Mouse (Mus musculus) neural tube, embryonic 15.5 days (tissue): ENCODE data around the gene Pex11a. TPM values are rescaled to one million over a fixed set of nuclear protein-coding genes. Genes with fewer than 3 reads are reported as not detected.

Experiments used
- ATAC-seq: fragments of 200-750 bp; cut with Nextera tagmentation; 2 replicates; pipeline ENCODE4 v1.8.0; 2017; ENCODE audit warnings: mild to moderate bottlenecking, moderate TSS enrichment, moderate library complexity; ENCODE audit not compliant: low FRiP score
- H3K27ac ChIP-seq: fragments of 300-500 bp; sonication (generic); replicated peaks from 2 replicates; pipeline ENCODE4 v1.5.1; 2015; ENCODE audit warnings: mild to moderate bottlenecking, inconsistent platforms
- H3K27me3 ChIP-seq: fragments of 300-500 bp; sonication (generic); replicated peaks from 2 replicates; pipeline ENCODE4 v1.6.1; 2015; ENCODE audit warnings: inconsistent platforms
- H3K36me3 ChIP-seq: fragments of 300-500 bp; sonication (generic); 2 replicates; pipeline ENCODE4 v1.6.1; 2015; ENCODE audit warnings: inconsistent platforms
- H3K4me1 ChIP-seq: fragments of 300-500 bp; sonication (generic); 2 replicates; pipeline ENCODE4 v1.6.1; 2015; ENCODE audit warnings: inconsistent platforms
- H3K4me2 ChIP-seq: fragments of 300-500 bp; sonication (generic); 2 replicates; pipeline ENCODE4 v1.6.1; 2015; ENCODE audit warnings: inconsistent platforms, mild to moderate bottlenecking, moderate library complexity
- H3K4me3 ChIP-seq: fragments of 300-500 bp; sonication (generic); replicated peaks from 2 replicates; pipeline ENCODE4 v1.5.1; 2015; ENCODE audit warnings: mild to moderate bottlenecking, inconsistent platforms
- H3K9ac ChIP-seq: fragments of 300-500 bp; sonication (generic); replicated peaks from 2 replicates; pipeline ENCODE4 v1.6.1; 2015; ENCODE audit warnings: mild to moderate bottlenecking, inconsistent platforms
- H3K9me3 ChIP-seq: fragments of 300-500 bp; sonication (generic); replicated peaks from 2 replicates; pipeline ENCODE4 v1.6.1; 2016; ENCODE audit warnings: inconsistent platforms
- WGBS: fragments of 180-500 bp; shearing (Covaris S2); methylation state at CpG from one replicate; pipeline ENCODE4 v1.1.7; 2015; ENCODE audit warnings: mixed read lengths; 5-methylcytosine and 5-hydroxymethylcytosine counted together
- polyA plus RNA-seq: library from polyadenylated mRNA; unstranded; fragments of >200 nt; fragmentation: Nextera tagmentation; extraction: Ambion mirVana; gene quantifications from 2 replicates; pipeline ENCODE4 v1.2.1, GENCODE M21; 2015

Pex11a gene
- polyA plus RNA-seq, 1 experiment from 2014 or later = 12.7 TPM

- Histone ChIP-seq H3K9ac (no peak overlapping the region), H3K9me3 (no peaks in the 10 kb centered on the region), H3K4me3 (no peak overlapping the region), H3K36me3 (no peaks in the 10 kb centered on the region), H3K4me2 (no peak overlapping the region), H3K4me1 (no peaks in the 10 kb centered on the region), H3K27me3 (no peaks in the 10 kb centered on the region), H3K27ac (no peak overlapping the region)
- ATAC-seq = no peak
- 85% methylated on average over 5 of the region's 5 CpGs for WGBS
Observed at GRCm38 (mm10) chr7:79761124-79761876, 18.4 kb upstream of the Pex11a start.

- no peak overlapping the region for H3K27ac ChIP-seq
- H3K4me2 ChIP-seq = no peak overlapping the region
- no peak overlapping the region for H3K4me3 ChIP-seq
- H3K9ac ChIP-seq = no peak overlapping the region
- no peaks in the 10 kb centered on the region for H3K36me3 ChIP-seq
- H3K9me3 ChIP-seq = no peaks in the 10 kb centered on the region
- no peaks in the 10 kb centered on the region for H3K27me3 ChIP-seq
- H3K4me1 ChIP-seq = no peaks in the 10 kb centered on the region
- ATAC-seq = no peak
Observed at GRCm38 (mm10) chr7:79759766-79760165, 16.8 kb upstream of the Pex11a start.

- no peak for ATAC-seq
- Histone ChIP-seq H3K9me3 (no peaks in the 10 kb centered on the region), H3K4me2 (no peak overlapping the region), H3K9ac (no peak overlapping the region), H3K4me1 (no peaks in the 10 kb centered on the region), H3K27me3 (no peaks in the 10 kb centered on the region), H3K4me3 (no peak overlapping the region), H3K27ac (no peak overlapping the region), H3K36me3 (no peaks in the 10 kb centered on the region)
- WGBS = 85% methylated on average over 6 of the region's 6 CpGs
Observed at GRCm38 (mm10) chr7:79758176-79758575, 15.2 kb upstream of the Pex11a start.

GRCm38 (mm10) chr7:79756334-79756733 is 13.4 kb upstream of the Pex11a start:
- WGBS = 58% methylated on average over 2 of the region's 2 CpGs
- no peak for ATAC-seq
- no peak overlapping the region for H3K9ac ChIP-seq
- no peaks in the 10 kb centered on the region for H3K27me3 ChIP-seq
- no peak overlapping the region for H3K27ac ChIP-seq
- H3K4me3 ChIP-seq = no peak overlapping the region
- no peaks in the 10 kb centered on the region for H3K36me3 ChIP-seq
- H3K4me2 ChIP-seq = no peak overlapping the region
- no peaks in the 10 kb centered on the region for H3K4me1 ChIP-seq
- H3K9me3 ChIP-seq = no peaks in the 10 kb centered on the region

- H3K27me3 ChIP-seq = no peaks in the 10 kb centered on the region
- no peak overlapping the region for H3K9ac ChIP-seq
- H3K36me3 ChIP-seq = no peaks in the 10 kb centered on the region
- H3K9me3 ChIP-seq = no peaks in the 10 kb centered on the region
- WGBS = 91% methylated on average over 6 of the region's 6 CpGs
- no peak overlapping the region for H3K4me2 ChIP-seq
- H3K4me1 ChIP-seq = no peaks in the 10 kb centered on the region
- H3K27ac ChIP-seq = no peak overlapping the region
- ATAC-seq = no peak
- no peak overlapping the region for H3K4me3 ChIP-seq
Observed at GRCm38 (mm10) chr7:79749511-79749910, 6.6 kb upstream of the Pex11a start.

GRCm38 (mm10) chr7:79747659-79748058 is 4.7 kb upstream of the Pex11a start:
- Histone ChIP-seq H3K4me3 (no peak overlapping the region), H3K27ac (no peak overlapping the region), H3K9me3 (no peaks in the 10 kb centered on the region), H3K27me3 (no peaks in the 10 kb centered on the region), H3K9ac (no peak overlapping the region), H3K4me1 (peaks cover 9% of the 10 kb centered on the region), H3K36me3 (no peaks in the 10 kb centered on the region), H3K4me2 (no peak overlapping the region)
- WGBS = 79% methylated on average over 6 of the region's 6 CpGs
- no peak for ATAC-seq

- no peaks in the 10 kb centered on the region for H3K9me3 ChIP-seq
- H3K27me3 ChIP-seq = no peaks in the 10 kb centered on the region
- H3K4me1 ChIP-seq = peaks cover 13% of the 10 kb centered on the region
- 77% methylated on average over 5 of the region's 5 CpGs for WGBS
- H3K4me2 ChIP-seq = no peak overlapping the region
- no peak overlapping the region for H3K9ac ChIP-seq
- H3K36me3 ChIP-seq = no peaks in the 10 kb centered on the region
- H3K27ac ChIP-seq = no peak overlapping the region
- ATAC-seq = no peak
- H3K4me3 ChIP-seq = no peak overlapping the region
Observed at GRCm38 (mm10) chr7:79744585-79744984, 1.7 kb upstream of the Pex11a start.

- ATAC-seq = no peak
- no peak overlapping the region for H3K4me2 ChIP-seq
- H3K9ac ChIP-seq = no peak overlapping the region
- H3K4me3 ChIP-seq = no peak overlapping the region
- no peaks in the 10 kb centered on the region for H3K27me3 ChIP-seq
- H3K4me1 ChIP-seq = peaks cover 13% of the 10 kb centered on the region
- WGBS = 89% methylated on average over 9 of the region's 9 CpGs
- H3K9me3 ChIP-seq = no peaks in the 10 kb centered on the region
- no peak overlapping the region for H3K27ac ChIP-seq
- H3K36me3 ChIP-seq = no peaks in the 10 kb centered on the region
Observed at GRCm38 (mm10) chr7:79744051-79744450, 1.1 kb upstream of the Pex11a start.

GRCm38 (mm10) chr7:79742277-79742658 is 663 bp downstream of the Pex11a start:
- H3K4me2 ChIP-seq = peak overlapping the region; percentile 99
- H3K27ac ChIP-seq = no peak overlapping the region
- no peaks in the 10 kb centered on the region for H3K9me3 ChIP-seq
- H3K4me3 ChIP-seq = peak overlapping the region; percentile 62
- WGBS = 17% methylated on average over 11 of the region's 11 CpGs
- no peaks in the 10 kb centered on the region for H3K27me3 ChIP-seq
- H3K9ac ChIP-seq = peak overlapping the region; percentile 49; the same call in 1 of the 2 replicates
- 0 out of 2 replicates have a peak, but pooled peaks cover 4% of the 10 kb centered on the region for H3K36me3 ChIP-seq
- peaks cover 13% of the 10 kb centered on the region for H3K4me1 ChIP-seq
- ATAC-seq = peak; percentile 8; the same call in 1 of the 2 replicates

- Histone ChIP-seq H3K27ac (no peak overlapping the region), H3K27me3 (no peaks in the 10 kb centered on the region), H3K4me2 (no peak overlapping the region), H3K9ac (no peak overlapping the region), H3K4me3 (no peak overlapping the region), H3K4me1 (peaks cover 13% of the 10 kb centered on the region), H3K36me3 (0 out of 2 replicates have a peak, but pooled peaks cover 6% of the 10 kb centered on the region), H3K9me3 (no peaks in the 10 kb centered on the region)
- ATAC-seq = no peak
- WGBS = 81% methylated on average over 4 of the region's 4 CpGs
Observed at GRCm38 (mm10) chr7:79740279-79740678, 2.7 kb downstream of the Pex11a start.

- H3K27me3 ChIP-seq = no peaks in the 10 kb centered on the region
- WGBS = 95% methylated on average over 2 of the region's 2 CpGs
- H3K9me3 ChIP-seq = no peaks in the 10 kb centered on the region
- no peak overlapping the region for H3K9ac ChIP-seq
- no peak overlapping the region for H3K4me3 ChIP-seq
- H3K4me1 ChIP-seq = peaks cover 13% of the 10 kb centered on the region
- H3K36me3 ChIP-seq = 0 out of 2 replicates have a peak, but pooled peaks cover 6% of the 10 kb centered on the region
- H3K4me2 ChIP-seq = no peak overlapping the region
- ATAC-seq = no peak
- no peak overlapping the region for H3K27ac ChIP-seq
Observed at GRCm38 (mm10) chr7:79738913-79739312, 4.0 kb downstream of the Pex11a start.

- Histone ChIP-seq H3K4me2 (no peak overlapping the region), H3K4me3 (no peak overlapping the region), H3K4me1 (no peaks in the 10 kb centered on the region), H3K27me3 (no peaks in the 10 kb centered on the region), H3K9ac (no peak overlapping the region), H3K27ac (no peak overlapping the region), H3K36me3 (0 out of 2 replicates have a peak, but pooled peaks cover 6% of the 10 kb centered on the region), H3K9me3 (no peaks in the 10 kb centered on the region)
- ATAC-seq = no peak
- 92% methylated on average over 14 of the region's 14 CpGs for WGBS
Observed at GRCm38 (mm10) chr7:79736511-79736910, 6.4 kb downstream of the Pex11a start.
